ENCODE assay signal across 8 mouse cellular contexts in genomic region chr8:84148531-84148850, GRCm38 (mm10). TPM values are rescaled to one million over a fixed set of nuclear protein-coding genes. Genes with fewer than 3 reads are reported as not detected.
DNase-seq lines count a peak whose midpoint lies in the region; ATAC-seq and TF ChIP-seq lines count a peak whose summit lies in the region.

No protein-coding gene starts in this region.

- peak overlapping the region; percentile 42; the same call in 1 of the 2 replicates for H3K9ac ChIP-seq in lung, embryonic 14.5 days
- H3K9ac ChIP-seq in liver, embryonic 13.5 days: no peak overlapping the region
- H3K9ac ChIP-seq in stomach, postnatal 0 days (ENCODE audit: low read length): no peak overlapping the region

- peak overlapping the region; percentile 72; the same call in 1 of the 2 replicates for H3K4me3 ChIP-seq in lung, embryonic 14.5 days (ENCODE audit: low read depth, low read length)
- H3K4me3 ChIP-seq in hindbrain, embryonic 10.5 days: peak overlapping the region; percentile 84
- H3K4me3 ChIP-seq in liver, embryonic 13.5 days (replicated peaks): 0 out of 2 replicates have a peak overlapping the region, but pooled peaks have one; percentile 73
- no peak overlapping the region for H3K4me3 ChIP-seq in stomach, postnatal 0 days (ENCODE audit: low read depth, low read length)

- peaks cover 11% of the 10 kb centered on the region for H3K4me1 ChIP-seq in lung, embryonic 14.5 days (ENCODE audit: insufficient read depth)
- H3K4me1 ChIP-seq in hindbrain, embryonic 10.5 days (replicated peaks): peaks cover 32% of the 10 kb centered on the region
- peaks cover 33% of the 10 kb centered on the region for H3K4me1 ChIP-seq in liver, embryonic 13.5 days (replicated peaks)
- H3K4me1 ChIP-seq in stomach, postnatal 0 days (replicated peaks; ENCODE audit: control insufficient read depth, insufficient read depth): peaks cover 5% of the 10 kb centered on the region; the same call in 1 of the 2 replicates

- no peaks in the 10 kb centered on the region for H3K27me3 ChIP-seq in lung, embryonic 14.5 days (ENCODE audit: insufficient read depth, low read length)
- peaks cover 5% of the 10 kb centered on the region; the same call in 1 of the 2 replicates for H3K27me3 ChIP-seq in hindbrain, embryonic 10.5 days (ENCODE audit: insufficient read depth, poor library complexity, severe bottlenecking)
- no peaks in the 10 kb centered on the region for H3K27me3 ChIP-seq in liver, embryonic 13.5 days
- H3K27me3 ChIP-seq in stomach, postnatal 0 days (ENCODE audit: control insufficient read depth, insufficient read depth, low read length): no peaks in the 10 kb centered on the region

- 80% methylated on average over 5 of the region's 5 CpGs for WGBS in lung, embryonic 14.5 days
- 93% methylated on average over 5 of the region's 5 CpGs for WGBS in hindbrain, embryonic 10.5 days
- WGBS in liver, embryonic 13.5 days (ENCODE audit: insufficient replicate concordance): 79% methylated on average over 5 of the region's 5 CpGs
- WGBS in stomach, postnatal 0 days: 81% methylated on average over 5 of the region's 5 CpGs

- intact Hi-C loops in gastrocnemius, postnatal 36 days (cut with DNase I): no loop called here

- TF ChIP-seq EP300 in stomach, postnatal 0 days (optimal IDR thresholded peaks at IDR 0.05): no peak

- no peak for TF ChIP-seq CTCF in lung, embryonic 14.5 days (IDR thresholded peaks at IDR 0.05; ENCODE audit: low read depth)
- no peak for TF ChIP-seq CTCF in stomach, postnatal 0 days (IDR thresholded peaks at IDR 0.05; ENCODE audit: low read depth)

- no peak overlapping the region for H3K27ac ChIP-seq in lung, embryonic 14.5 days (ENCODE audit: low read depth)
- H3K27ac ChIP-seq in hindbrain, embryonic 10.5 days: peak overlapping the region; percentile 90; the same call in 1 of the 2 replicates
- H3K27ac ChIP-seq in liver, embryonic 13.5 days: no peak overlapping the region
- H3K27ac ChIP-seq in stomach, postnatal 0 days (replicated peaks): no peak overlapping the region

- peak; percentile 24 for DNase-seq in lung, embryonic 14.5 days
- DNase-seq in lung, postnatal 25 days (ENCODE audit: low spot score): no peak
- no peak for DNase-seq in hindbrain, embryonic 10.5 days (ENCODE audit: low spot score)
- no peak for DNase-seq in liver, embryonic 13.5 days
- DNase-seq in stomach, postnatal 0 days (ENCODE audit: low spot score): no peak
- DNase-seq in spleen, postnatal 36 days (ENCODE audit: low spot score in 2 of 2): no peak
- DNase-seq in gastrocnemius, postnatal 36 days: no peak
- DNase-seq in ovary, postnatal 36 days (ENCODE audit: low spot score): no peak

- peak; percentile 2; the same call in 1 of the 2 replicates for ATAC-seq in lung, embryonic 14.5 days (ENCODE audit: insufficient read depth)
- ATAC-seq in liver, embryonic 13.5 days (ENCODE audit: low read depth): no peak
- no peak for ATAC-seq in stomach, postnatal 0 days (ENCODE audit: low FRiP score, low TSS enrichment)

- H3K4me2 ChIP-seq in lung, embryonic 14.5 days: peak overlapping the region; percentile 92
- H3K4me2 ChIP-seq in liver, embryonic 13.5 days: peak overlapping the region; percentile 89
- peak overlapping the region; percentile 92; the same call in 1 of the 2 replicates for H3K4me2 ChIP-seq in stomach, postnatal 0 days (replicated peaks; ENCODE audit: low read depth)

- H3K36me3 ChIP-seq in lung, embryonic 14.5 days (ENCODE audit: insufficient read depth): peaks cover 11% of the 10 kb centered on the region
- peaks cover 25% of the 10 kb centered on the region for H3K36me3 ChIP-seq in hindbrain, embryonic 10.5 days
- H3K36me3 ChIP-seq in liver, embryonic 13.5 days: peaks cover 8% of the 10 kb centered on the region
- H3K36me3 ChIP-seq in stomach, postnatal 0 days (ENCODE audit: control insufficient read depth, insufficient read depth, low read length): peaks cover 3% of the 10 kb centered on the region; the same call in 1 of the 2 replicates

- no peaks in the 10 kb centered on the region for H3K9me3 ChIP-seq in lung, embryonic 14.5 days (ENCODE audit: low read depth, low read length)
- no peaks in the 10 kb centered on the region for H3K9me3 ChIP-seq in hindbrain, embryonic 10.5 days
- H3K9me3 ChIP-seq in liver, embryonic 13.5 days (replicated peaks): no peaks in the 10 kb centered on the region
- no peaks in the 10 kb centered on the region for H3K9me3 ChIP-seq in stomach, postnatal 0 days (ENCODE audit: control insufficient read depth, low read length)

RNA-seq across cellular contexts. Expression of gene 4930432K21Rik, which starts 0.7 kb away (rescaled TPM):
- polyA plus RNA-seq in lung, embryonic 14.5 days (2014; fragmentation: Nextera tagmentation; extraction: Ambion mirVana): 0.66 and 0.99 TPM in 2 replicates
- polyA plus RNA-seq in hindbrain, embryonic 10.5 days (2016; fragmentation: Nextera tagmentation; extraction: Ambion mirVana): 2.1 TPM in 2 replicates
- 0.13 and 0.25 TPM in 2 replicates for polyA plus RNA-seq in liver, embryonic 13.5 days (2015; fragmentation: Nextera tagmentation; extraction: Ambion mirVana)
- polyA plus RNA-seq in stomach, postnatal 0 days (2015; fragmentation: Nextera tagmentation; extraction: Ambion mirVana): 0.28 and 0.40 TPM in 2 replicates
- total RNA-seq in gastrocnemius, postnatal 36 days (2021): under 1 TPM in 1 of 2 experiments, not detected in 1; 0.28 TPM

RNA-seq across cellular contexts. Expression of gene Cc2d1a, which starts 0.8 kb away (rescaled TPM):
- 17.3 and 23.6 TPM in 2 replicates for polyA plus RNA-seq in lung, embryonic 14.5 days (2014; fragmentation: Nextera tagmentation; extraction: Ambion mirVana)
- polyA plus RNA-seq in hindbrain, embryonic 10.5 days (2016; fragmentation: Nextera tagmentation; extraction: Ambion mirVana): 18.2 and 19.0 TPM in 2 replicates
- 5.4 and 6.2 TPM in 2 replicates for polyA plus RNA-seq in liver, embryonic 13.5 days (2015; fragmentation: Nextera tagmentation; extraction: Ambion mirVana)
- 15.8 and 17.5 TPM in 2 replicates for polyA plus RNA-seq in stomach, postnatal 0 days (2015; fragmentation: Nextera tagmentation; extraction: Ambion mirVana)
- total RNA-seq in gastrocnemius, postnatal 36 days (2021): 10 to 100 TPM; 15.7 to 16.1 TPM

RNA-seq across cellular contexts. Expression of gene Podnl1, which starts 22.7 kb away (rescaled TPM):
- 0.22 and 0.34 TPM in 2 replicates for polyA plus RNA-seq in lung, embryonic 14.5 days (2014; fragmentation: Nextera tagmentation; extraction: Ambion mirVana)
- 0.13 TPM in 1 of 2 replicates, not detected in the other for polyA plus RNA-seq in hindbrain, embryonic 10.5 days (2016; fragmentation: Nextera tagmentation; extraction: Ambion mirVana)
- 0.05 TPM in 1 of 2 replicates, not detected in the other for polyA plus RNA-seq in liver, embryonic 13.5 days (2015; fragmentation: Nextera tagmentation; extraction: Ambion mirVana)
- polyA plus RNA-seq in stomach, postnatal 0 days (2015; fragmentation: Nextera tagmentation; extraction: Ambion mirVana): 0.11 and 0.21 TPM in 2 replicates
- not detected for total RNA-seq in gastrocnemius, postnatal 36 days (2021)

RNA-seq across cellular contexts. Expression of gene Nanos3, which starts 36.5 kb away (rescaled TPM):
- 2.8 and 4.2 TPM in 2 replicates for polyA plus RNA-seq in lung, embryonic 14.5 days (2014; fragmentation: Nextera tagmentation; extraction: Ambion mirVana)
- 2.5 and 6.8 TPM in 2 replicates for polyA plus RNA-seq in hindbrain, embryonic 10.5 days (2016; fragmentation: Nextera tagmentation; extraction: Ambion mirVana)
- 0.28 and 0.34 TPM in 2 replicates for polyA plus RNA-seq in liver, embryonic 13.5 days (2015; fragmentation: Nextera tagmentation; extraction: Ambion mirVana)
- 2.0 and 4.4 TPM in 2 replicates for polyA plus RNA-seq in stomach, postnatal 0 days (2015; fragmentation: Nextera tagmentation; extraction: Ambion mirVana)
- not detected for total RNA-seq in gastrocnemius, postnatal 36 days (2021)

RNA-seq across cellular contexts. Expression of gene Dcaf15, which starts 43.9 kb away (rescaled TPM):
- polyA plus RNA-seq in lung, embryonic 14.5 days (2014; fragmentation: Nextera tagmentation; extraction: Ambion mirVana): 9.5 and 10.8 TPM in 2 replicates
- 16.7 and 19.2 TPM in 2 replicates for polyA plus RNA-seq in hindbrain, embryonic 10.5 days (2016; fragmentation: Nextera tagmentation; extraction: Ambion mirVana)
- polyA plus RNA-seq in liver, embryonic 13.5 days (2015; fragmentation: Nextera tagmentation; extraction: Ambion mirVana): 3.7 and 4.3 TPM in 2 replicates
- 4.1 and 4.4 TPM in 2 replicates for polyA plus RNA-seq in stomach, postnatal 0 days (2015; fragmentation: Nextera tagmentation; extraction: Ambion mirVana)
- total RNA-seq in gastrocnemius, postnatal 36 days (2021): 1 to 10 TPM; 4.8 to 5.1 TPM
